Mouse (Mus musculus): ENCODE data around the gene Gpr142.

DNA sequence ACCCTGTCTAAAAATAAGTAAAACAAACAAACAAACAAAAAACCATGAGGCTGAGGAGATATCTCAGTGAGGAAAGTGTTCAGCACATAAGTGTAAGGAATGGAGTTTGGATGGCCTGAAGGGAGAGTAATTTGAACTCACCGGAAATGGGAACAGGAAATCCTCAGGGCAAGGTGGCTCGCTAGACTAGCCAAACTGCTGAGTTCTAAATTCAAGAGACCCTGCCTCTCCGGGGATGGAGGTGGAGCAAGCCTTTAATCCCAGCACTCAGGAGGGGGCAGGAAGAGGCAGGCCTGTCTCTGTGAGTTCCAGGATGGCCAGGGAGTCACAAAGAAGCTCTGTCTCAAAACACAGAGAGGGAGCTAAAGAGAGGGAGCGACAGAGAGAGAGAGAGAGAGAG lies 11.6 kb downstream of the Gpr142 start:
- no peak for TF ChIP-seq CTCF (IDR thresholded peaks at IDR 0.05; ENCODE audit: extremely low read depth, insufficient read length, insufficient replicate concordance, low read depth, low read length)
- no peak for TF ChIP-seq POLR2A (IDR thresholded peaks at IDR 0.05; ENCODE audit: low read depth, low read length)
